Mouse (Mus musculus): ENCODE results near the gene Psg27.
"Not testable (repeated sequence)": the region's sequence is repeated elsewhere in the genome, so short reads cannot be mapped to it uniquely, and the experiment has no call there.

The Psg27 gene

DNA sequence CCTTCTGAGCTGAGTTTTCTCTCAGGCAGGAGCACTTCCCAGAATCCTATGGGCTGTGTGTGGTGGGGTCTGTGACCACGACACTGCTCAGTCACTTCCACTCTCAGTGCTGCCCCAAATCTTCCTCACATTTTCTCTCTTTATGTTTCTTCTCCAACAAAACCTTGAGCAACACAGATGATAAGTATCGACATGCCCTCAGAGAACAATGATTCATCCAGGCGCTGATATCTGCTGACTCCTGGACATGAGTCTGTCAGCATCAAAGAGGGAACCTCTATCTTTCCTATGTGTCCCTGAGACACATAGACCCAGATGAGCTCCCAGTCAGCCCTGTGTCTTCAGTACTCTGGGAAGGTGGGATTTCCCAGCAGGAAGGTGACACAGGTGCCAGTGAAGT lies at the start of gene Psg27:
Psg27 (minus strand) TSS at position 101 of the 400 bp plus-strand sequence.
- ATAC-seq (ENCODE audit: insufficient number of reproducible peaks, low FRiP score, low TSS enrichment), result no peak

DNA sequence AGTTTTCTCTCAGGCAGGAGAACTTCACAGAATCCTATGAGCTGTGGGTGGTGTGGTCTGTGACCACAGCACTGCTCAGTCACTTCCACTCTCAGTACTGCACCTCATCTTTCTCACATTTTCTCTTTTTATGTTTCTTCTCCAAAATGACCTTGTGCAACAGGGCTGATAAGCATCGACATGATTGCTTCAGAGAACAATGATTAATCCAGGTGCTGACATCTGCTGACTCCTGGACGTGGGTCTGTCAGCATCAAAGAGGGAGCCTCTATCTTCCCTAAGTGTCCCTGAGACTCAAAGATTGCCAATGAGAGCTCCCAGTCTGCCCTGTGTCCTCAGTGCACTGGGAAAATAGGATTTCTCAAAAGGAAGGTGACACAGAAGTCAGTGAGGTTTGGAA lies 49.3 kb upstream of the Psg27 start, which contains the start of gene Psg23:
Psg23 (minus strand) TSS at position 101 of the 400 bp plus-strand sequence.
- not testable (repeated sequence) for ATAC-seq (ENCODE audit: insufficient number of reproducible peaks, low FRiP score, low TSS enrichment)

DNA sequence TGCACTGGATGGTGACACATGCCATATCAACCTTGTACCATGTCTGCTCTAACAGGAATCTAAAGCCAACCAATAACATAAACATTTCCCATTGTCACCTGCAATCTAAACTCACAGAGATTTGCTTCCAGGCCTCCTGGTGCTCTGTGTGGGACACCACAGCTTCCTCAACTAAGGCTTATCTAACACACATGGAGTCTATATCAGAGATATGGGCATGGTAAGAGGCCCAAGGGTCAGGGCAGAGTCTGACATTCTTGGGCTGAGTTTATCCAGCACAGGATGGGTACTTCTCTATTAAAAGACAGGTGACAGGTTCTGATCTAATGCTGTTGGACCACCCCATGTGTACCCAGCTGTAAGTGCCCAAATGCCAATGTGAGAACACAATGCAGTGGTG lies 7.3 kb downstream of the Psg27 start:
- ATAC-seq (ENCODE audit: insufficient number of reproducible peaks, low FRiP score, low TSS enrichment), result no peak

- not testable (repeated sequence) for ATAC-seq (ENCODE audit: insufficient number of reproducible peaks, low FRiP score, low TSS enrichment)
Observed at GRCm38 (mm10) chr7:18555751-18556150, 11.4 kb downstream of the Psg27 start.

DNA sequence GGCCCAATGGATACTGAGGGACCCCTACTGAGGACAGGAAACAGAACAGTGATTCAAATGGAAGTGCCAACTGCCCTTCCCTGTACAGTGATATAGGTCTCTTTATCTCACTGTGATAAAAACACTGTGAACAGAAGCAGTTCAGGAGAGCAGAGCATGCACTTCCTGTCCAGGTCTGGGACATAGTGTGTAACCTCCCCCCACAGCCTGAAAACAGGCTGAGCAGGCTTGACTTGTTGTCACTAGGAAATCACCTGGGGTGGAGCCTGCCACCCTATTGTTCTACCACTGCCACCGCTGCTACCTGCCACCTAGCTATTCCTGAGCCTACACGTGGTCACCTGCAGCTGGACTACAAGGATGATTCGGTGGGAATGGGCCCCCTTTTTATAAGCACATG lies 33.7 kb downstream of the Psg27 start:
- ATAC-seq (ENCODE audit: insufficient number of reproducible peaks, low FRiP score, low TSS enrichment), result no peak

- no peak for ATAC-seq (ENCODE audit: insufficient number of reproducible peaks, low FRiP score, low TSS enrichment)
Observed at GRCm38 (mm10) chr7:18532169-18532568, 34.9 kb downstream of the Psg27 start, which contains the start of gene Psg25. TSS of gene Psg25 (minus strand) at chr7:18532269.

DNA sequence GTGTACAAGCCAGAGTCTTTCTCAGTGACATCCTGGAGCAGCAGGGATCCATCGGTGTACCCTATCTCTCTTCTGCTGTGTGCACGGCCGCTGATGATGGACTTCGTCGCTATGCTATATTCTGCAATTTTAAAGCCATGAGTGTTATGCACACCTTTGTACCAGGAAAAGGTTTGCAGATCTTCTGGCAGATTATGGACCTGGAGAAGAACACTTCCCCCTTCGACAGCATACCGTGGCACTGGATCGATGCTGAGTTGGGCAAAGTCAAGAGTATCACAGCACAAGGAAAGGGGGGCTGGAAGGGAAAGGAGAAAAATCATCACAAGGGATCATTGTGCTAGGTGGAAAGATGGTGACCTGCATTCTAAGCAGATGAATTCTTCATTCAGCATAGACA lies 42.4 kb downstream of the Psg27 start:
- no peak for ATAC-seq (ENCODE audit: insufficient number of reproducible peaks, low FRiP score, low TSS enrichment)

GRCm38 (mm10) chr7:18512848-18513247 lies 54.3 kb downstream of the Psg27 start:
- ATAC-seq (ENCODE audit: insufficient number of reproducible peaks, low FRiP score, low TSS enrichment), result not testable (repeated sequence)

DNA sequence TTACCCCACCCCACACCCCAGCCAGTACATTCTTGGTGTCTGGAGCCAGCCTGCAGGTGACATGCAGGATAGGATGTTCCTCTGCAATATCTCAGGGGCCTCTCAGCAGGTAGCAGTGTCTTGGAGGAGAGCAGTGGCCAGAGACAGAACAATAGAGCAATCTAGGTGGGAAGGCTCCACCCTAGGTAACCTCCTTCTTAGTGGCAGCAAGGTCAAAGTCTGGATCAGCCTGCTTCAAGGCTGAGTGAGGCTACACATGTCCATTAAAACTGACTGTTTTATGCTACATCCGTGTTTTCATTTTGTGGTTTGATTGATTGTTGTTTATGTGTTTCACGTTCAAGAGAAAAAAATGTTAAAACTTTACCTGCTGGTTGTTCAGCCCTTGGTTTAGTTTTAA lies 54.7 kb downstream of the Psg27 start:
- ATAC-seq (ENCODE audit: insufficient number of reproducible peaks, low FRiP score, low TSS enrichment), result not testable (repeated sequence)

DNA sequence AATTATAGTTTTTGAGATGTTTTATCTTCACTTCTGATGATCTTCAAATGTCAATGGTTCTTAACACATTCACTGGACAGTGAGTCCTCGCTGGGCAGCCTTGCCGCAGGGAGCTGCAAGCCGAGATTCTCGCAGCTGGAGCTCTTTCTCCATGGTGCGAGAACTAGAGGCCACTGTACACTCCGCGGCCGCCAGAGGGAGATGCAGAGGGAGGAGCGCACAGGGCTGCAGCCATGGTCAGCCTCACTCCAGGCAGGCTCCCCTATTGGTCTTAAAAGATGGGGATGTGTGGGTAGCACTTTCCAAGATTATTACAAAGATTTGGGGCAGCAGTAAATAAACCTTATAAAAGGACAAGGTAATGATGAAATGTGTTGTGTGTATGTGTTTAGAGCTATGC lies 55.6 kb downstream of the Psg27 start:
- ATAC-seq (ENCODE audit: insufficient number of reproducible peaks, low FRiP score, low TSS enrichment), result no peak

Data from cerebellum, adult (tissue).